Mouse (Mus musculus) limb, embryonic 13.5 days (tissue): ENCODE measurements around the gene Diras1. TPM values are rescaled to one million over a fixed set of nuclear protein-coding genes. Genes with fewer than 3 reads are reported as not detected.
"Not testable (repeated sequence)": the region's sequence is repeated elsewhere in the genome, so short reads cannot be mapped to it uniquely, and the experiment has no call there.

Experiments used
- ATAC-seq: fragments of 200-750 bp; cut with Nextera tagmentation; 2 replicates; pipeline ENCODE4 v1.8.0; 2017; ENCODE audit warnings: low read depth, moderate number of reproducible peaks, moderate TSS enrichment; ENCODE audit not compliant: low FRiP score
- H3K27ac ChIP-seq: fragments of 300-500 bp; sonication (generic); 2 replicates; pipeline ENCODE4 v1.5.1; 2015; ENCODE audit warnings: inconsistent platforms, mild to moderate bottlenecking, moderate library complexity
- H3K27me3 ChIP-seq: fragments of 300-500 bp; sonication (generic); 2 replicates; pipeline ENCODE4 v1.6.1; 2015; ENCODE audit warnings: mild to moderate bottlenecking, inconsistent platforms
- H3K36me3 ChIP-seq: fragments of 300-500 bp; sonication (generic); 2 replicates; pipeline ENCODE4 v1.6.1; 2015; ENCODE audit warnings: inconsistent platforms, mild to moderate bottlenecking, moderate library complexity
- H3K4me1 ChIP-seq: fragments of 300-500 bp; sonication (generic); 2 replicates; pipeline ENCODE4 v1.6.1; 2015; ENCODE audit warnings: inconsistent platforms
- H3K4me2 ChIP-seq: fragments of 300-500 bp; sonication (generic); replicated peaks from 2 replicates; pipeline ENCODE4 v1.6.1; 2015; ENCODE audit warnings: inconsistent platforms, mild to moderate bottlenecking, moderate library complexity
- H3K4me3 ChIP-seq: fragments of 300-500 bp; sonication (generic); 2 replicates; pipeline ENCODE4 v1.5.1; 2015; ENCODE audit warnings: moderate library complexity, mild to moderate bottlenecking, inconsistent platforms
- H3K9ac ChIP-seq: fragments of 300-500 bp; sonication (generic); 2 replicates; pipeline ENCODE4 v1.6.1; 2015; ENCODE audit warnings: mild to moderate bottlenecking, inconsistent platforms
- H3K9me3 ChIP-seq: fragments of 300-500 bp; sonication (generic); 2 replicates; pipeline ENCODE4 v1.6.1; 2016; ENCODE audit warnings: inconsistent platforms
- WGBS: fragments of 180-500 bp; shearing (Covaris S2); methylation state at CpG from one replicate; pipeline ENCODE4 v1.1.7; 2015; 5-methylcytosine and 5-hydroxymethylcytosine counted together
- polyA plus RNA-seq: library from polyadenylated mRNA; unstranded; fragments of >200 nt; fragmentation: Nextera tagmentation; extraction: Ambion mirVana; gene quantifications from 2 replicates; pipeline ENCODE4 v1.2.1, GENCODE M21; 2015

The Diras1 gene
- 0.15 and 0.33 TPM in 2 replicates for polyA plus RNA-seq

- ATAC-seq = no peak
- H3K27me3 ChIP-seq = peaks cover 66% of the 10 kb centered on the region
- peaks cover 6% of the 10 kb centered on the region for H3K4me1 ChIP-seq
- H3K36me3 ChIP-seq = peaks cover 10% of the 10 kb centered on the region
- peak within 1 kb of the TSS; percentile 35 for H3K4me3 ChIP-seq
- H3K9me3 ChIP-seq = 0 out of 2 replicates have a peak, but pooled peaks cover 4% of the 10 kb centered on the region
- peak within 1 kb of the TSS; percentile 50; the same call in 1 of the 2 replicates for H3K9ac ChIP-seq
- WGBS = 48% methylated on average over 12 of the region's 12 CpGs
- peak within 1 kb of the TSS; percentile 62 for H3K4me2 ChIP-seq
- no peak within 1 kb of the TSS for H3K27ac ChIP-seq
These were observed at the start of gene Diras1 for GRCm38 (mm10) chr10:81025639-81026275. Gene Diras1, minus strand, starts transcription at chr10:81025662.

GRCm38 (mm10) chr10:81073464-81073863 is 48.0 kb upstream of the Diras1 start:
- Histone ChIP-seq H3K4me3 (no peak overlapping the region), H3K27me3 (no peaks in the 10 kb centered on the region), H3K9ac (no peak overlapping the region), H3K4me2 (no peak overlapping the region), H3K9me3 (no peaks in the 10 kb centered on the region), H3K36me3 (peaks cover 57% of the 10 kb centered on the region), H3K4me1 (peaks cover 20% of the 10 kb centered on the region), H3K27ac (no peak overlapping the region)
- WGBS = 71% methylated on average over 7 of the region's 7 CpGs
- no peak for ATAC-seq

- no peak for ATAC-seq
- H3K27me3 ChIP-seq = no peaks in the 10 kb centered on the region
- no peak overlapping the region for H3K27ac ChIP-seq
- H3K9me3 ChIP-seq = no peaks in the 10 kb centered on the region
- H3K36me3 ChIP-seq = peaks cover 45% of the 10 kb centered on the region
- H3K4me3 ChIP-seq = no peak overlapping the region
- 86% methylated on average over 8 of the region's 8 CpGs for WGBS
- 0 out of 2 replicates have a peak overlapping the region, but pooled peaks have one; percentile 93 for H3K9ac ChIP-seq
- no peak overlapping the region for H3K4me2 ChIP-seq
- H3K4me1 ChIP-seq = peaks cover 20% of the 10 kb centered on the region
These were observed 46.8 kb upstream of the Diras1 start for GRCm38 (mm10) chr10:81072290-81072689.

GRCm38 (mm10) chr10:81069836-81070235 is 44.4 kb upstream of the Diras1 start, which contains the start of gene Thop1:
Gene Thop1, plus strand, starts transcription at chr10:81070035.
- Histone ChIP-seq H3K4me3 (peak within 1 kb of the TSS; percentile 73), H3K9me3 (no peaks in the 10 kb centered on the region), H3K4me2 (peak within 1 kb of the TSS; percentile 79), H3K9ac (peak within 1 kb of the TSS; percentile 93), H3K27me3 (no peaks in the 10 kb centered on the region), H3K36me3 (peaks cover 21% of the 10 kb centered on the region), H3K27ac (no peak within 1 kb of the TSS; the same call in 1 of the 2 replicates), H3K4me1 (peaks cover 20% of the 10 kb centered on the region)
- WGBS = under 1% methylated on average over 35 of the region's 35 CpGs
- peak; percentile 97 for ATAC-seq

GRCm38 (mm10) chr10:81068706-81069105 is 43.2 kb upstream of the Diras1 start:
- no peak for ATAC-seq
- H3K4me1 ChIP-seq = peaks cover 20% of the 10 kb centered on the region
- no peak overlapping the region for H3K4me3 ChIP-seq
- H3K27me3 ChIP-seq = no peaks in the 10 kb centered on the region
- no peak overlapping the region for H3K4me2 ChIP-seq
- WGBS = 70% methylated on average over 5 of the region's 5 CpGs
- peak overlapping the region; percentile 43 for H3K9ac ChIP-seq
- no peak overlapping the region for H3K27ac ChIP-seq
- peaks cover 10% of the 10 kb centered on the region for H3K36me3 ChIP-seq
- H3K9me3 ChIP-seq = no peaks in the 10 kb centered on the region

- not testable (repeated sequence) for H3K4me1 ChIP-seq, H3K9me3 ChIP-seq, H3K4me2 ChIP-seq, H3K36me3 ChIP-seq, ATAC-seq, H3K9ac ChIP-seq, H3K27ac ChIP-seq, H3K4me3 ChIP-seq, H3K27me3 ChIP-seq
- WGBS = 88% methylated on average over 8 of the region's 8 CpGs
These were observed 39.1 kb upstream of the Diras1 start for GRCm38 (mm10) chr10:81064519-81064918.

GRCm38 (mm10) chr10:81062710-81063109 is 37.2 kb upstream of the Diras1 start:
- no peak for ATAC-seq
- H3K9ac ChIP-seq = no peak overlapping the region
- 63% methylated on average over 4 of the region's 4 CpGs for WGBS

GRCm38 (mm10) chr10:81059603-81060543 is 34.4 kb upstream of the Diras1 start, which contains the start of gene Sgta:
Gene Sgta, minus strand, starts transcription at chr10:81060181.
- peak; percentile 94 for ATAC-seq
- peak within 1 kb of the TSS; percentile 91 for H3K9ac ChIP-seq
- 0 out of 2 replicates have a peak within 1 kb of the TSS, but pooled peaks have one; percentile 3 for H3K27ac ChIP-seq
- no peaks in the 10 kb centered on the region for H3K27me3 ChIP-seq
- peak within 1 kb of the TSS; percentile 85 for H3K4me3 ChIP-seq
- H3K9me3 ChIP-seq = no peaks in the 10 kb centered on the region
- peaks cover 8% of the 10 kb centered on the region; the same call in 1 of the 2 replicates for H3K36me3 ChIP-seq
- peaks cover 31% of the 10 kb centered on the region for H3K4me1 ChIP-seq
- 0% methylated on average over 48 of the region's 48 CpGs for WGBS
- H3K4me2 ChIP-seq = peak within 1 kb of the TSS; percentile 97

More at GRCm38 (mm10) chr10:81062710-81063109, 37.2 kb upstream of the Diras1 start:
- Histone ChIP-seq H3K4me2 (no peak overlapping the region), H3K36me3 (no peaks in the 10 kb centered on the region), H3K4me1 (peaks cover 20% of the 10 kb centered on the region), H3K9me3 (no peaks in the 10 kb centered on the region), H3K27me3 (no peaks in the 10 kb centered on the region), H3K4me3 (no peak overlapping the region), H3K27ac (no peak overlapping the region)

GRCm38 (mm10) chr10:81058896-81059295 is 33.4 kb upstream of the Diras1 start:
- no peak overlapping the region for H3K27ac ChIP-seq
- H3K9ac ChIP-seq = peak overlapping the region; percentile 91
- H3K36me3 ChIP-seq = peaks cover 15% of the 10 kb centered on the region; the same call in 1 of the 2 replicates
- 86% methylated on average over 6 of the region's 6 CpGs for WGBS
- no peaks in the 10 kb centered on the region for H3K27me3 ChIP-seq
- peak overlapping the region; percentile 85 for H3K4me3 ChIP-seq
- peak overlapping the region; percentile 97 for H3K4me2 ChIP-seq
- ATAC-seq = no peak
- H3K9me3 ChIP-seq = no peaks in the 10 kb centered on the region
- H3K4me1 ChIP-seq = peaks cover 31% of the 10 kb centered on the region

GRCm38 (mm10) chr10:81057406-81058130 is 32.1 kb upstream of the Diras1 start:
- Histone ChIP-seq H3K9ac (peak overlapping the region; percentile 45), H3K27ac (no peak overlapping the region), H3K9me3 (no peaks in the 10 kb centered on the region), H3K4me1 (peaks cover 31% of the 10 kb centered on the region), H3K36me3 (peaks cover 22% of the 10 kb centered on the region), H3K4me3 (no peak overlapping the region), H3K27me3 (no peaks in the 10 kb centered on the region), H3K4me2 (no peak overlapping the region)
- 92% methylated on average over 23 of the region's 23 CpGs for WGBS
- ATAC-seq = no peak

GRCm38 (mm10) chr10:81055802-81056340 is 30.4 kb upstream of the Diras1 start:
- H3K4me1 ChIP-seq = peaks cover 31% of the 10 kb centered on the region
- 91% methylated on average over 11 of the region's 11 CpGs for WGBS
- peaks cover 39% of the 10 kb centered on the region for H3K36me3 ChIP-seq
- not testable (repeated sequence) for H3K27ac ChIP-seq, H3K4me3 ChIP-seq, H3K4me2 ChIP-seq, H3K27me3 ChIP-seq, ATAC-seq, H3K9me3 ChIP-seq
- peak overlapping the region; percentile 31; the same call in 1 of the 2 replicates for H3K9ac ChIP-seq
